Mouse (Mus musculus): Measurements from ENCODE around the gene Col4a1.

The Col4a1 gene

GRCm38 (mm10) chr8:11298531-11299316 is 13.9 kb downstream of the Col4a1 start:
- CTCF ChIA-PET: no interaction called here

- CTCF ChIA-PET: no interaction called here
These were observed 15.3 kb downstream of the Col4a1 start for GRCm38 (mm10) chr8:11297141-11297838.

- CTCF ChIA-PET: no interaction called here
These were observed 16.2 kb downstream of the Col4a1 start for GRCm38 (mm10) chr8:11296282-11296943.

GRCm38 (mm10) chr8:11292611-11293010 is 20.0 kb downstream of the Col4a1 start:
- CTCF ChIA-PET: no interaction called here

- CTCF ChIA-PET: no interaction called here
These were observed 22.1 kb downstream of the Col4a1 start for GRCm38 (mm10) chr8:11290533-11290932.

GRCm38 (mm10) chr8:11288286-11288685 is 24.3 kb downstream of the Col4a1 start:
- CTCF ChIA-PET: no interaction called here

- CTCF ChIA-PET: no interaction called here
These were observed 25.5 kb downstream of the Col4a1 start for GRCm38 (mm10) chr8:11287139-11287538.

- CTCF ChIA-PET: no interaction called here
These were observed 27.2 kb downstream of the Col4a1 start for GRCm38 (mm10) chr8:11285437-11285836.

GRCm38 (mm10) chr8:11283217-11283616 is 29.4 kb downstream of the Col4a1 start:
- CTCF ChIA-PET: no interaction called here

GRCm38 (mm10) chr8:11282696-11283095 is 29.9 kb downstream of the Col4a1 start:
- CTCF ChIA-PET: no interaction called here

GRCm38 (mm10) chr8:11282139-11282538 is 30.5 kb downstream of the Col4a1 start:
- CTCF ChIA-PET: interaction anchor here (0.6 kb wide), 1 partner anchor 147 kb away, joined by 3 read pairs; no protein-coding TSS in a partner anchor

- CTCF ChIA-PET: interaction anchor here (0.6 kb wide), 1 partner anchor 1237 kb away, joined by 7 read pairs; no protein-coding TSS in a partner anchor
These were observed 31.8 kb downstream of the Col4a1 start for GRCm38 (mm10) chr8:11280721-11281268.

GRCm38 (mm10) chr8:11279296-11279826 is 33.3 kb downstream of the Col4a1 start:
- CTCF ChIA-PET: no interaction called here

GRCm38 (mm10) chr8:11278101-11278611 is 34.5 kb downstream of the Col4a1 start:
- CTCF ChIA-PET: interaction anchor here (0.6 kb wide), 1 partner anchor 37 kb away, joined by 3 read pairs; no protein-coding TSS in a partner anchor

GRCm38 (mm10) chr8:11277602-11278051 is 35.0 kb downstream of the Col4a1 start:
- CTCF ChIA-PET: no interaction called here

GRCm38 (mm10) chr8:11276286-11276685 is 36.3 kb downstream of the Col4a1 start:
- CTCF ChIA-PET: interaction anchor here (0.6 kb wide), 1 partner anchor 1683 kb away, joined by 5 read pairs; no protein-coding TSS in a partner anchor

- CTCF ChIA-PET: no interaction called here
These were observed 38.2 kb downstream of the Col4a1 start for GRCm38 (mm10) chr8:11274415-11274814.

GRCm38 (mm10) chr8:11273506-11274158 is 39.0 kb downstream of the Col4a1 start:
- CTCF ChIA-PET: no interaction called here

- CTCF ChIA-PET: no interaction called here
These were observed 40.4 kb downstream of the Col4a1 start for GRCm38 (mm10) chr8:11272205-11272604.

- CTCF ChIA-PET: no interaction called here
These were observed 41.8 kb downstream of the Col4a1 start for GRCm38 (mm10) chr8:11270826-11271225.

GRCm38 (mm10) chr8:11268753-11269152 is 43.9 kb downstream of the Col4a1 start:
- CTCF ChIA-PET: no interaction called here
